Mouse (Mus musculus) hematopoietic stem cell, adult 5-6 weeks (primary cell): Measurements from ENCODE around the gene Ada. TPM values are rescaled to one million over a fixed set of nuclear protein-coding genes. Genes with fewer than 3 reads are reported as not detected.
"Not testable (repeated sequence)": the region's sequence is repeated elsewhere in the genome, so short reads cannot be mapped to it uniquely, and the experiment has no call there.

Source experiments
- ATAC-seq, 2 experiments: fragments of 125-278 bp in 1 of 2; replicated peaks in 1 of 2; 2 replicates each; pipeline ENCODE4 v1.8.0; 2016 to 2017; ENCODE audit warnings: inconsistent platforms in 2 of 2, mild to moderate bottlenecking in 2 of 2, moderate number of reproducible peaks in 2 of 2, low read depth in 1 of 2, moderate TSS enrichment in 1 of 2; ENCODE audit not compliant: low FRiP score in 2 of 2, poor library complexity in 2 of 2, severe bottlenecking in 2 of 2, insufficient read depth in 1 of 2, low TSS enrichment in 1 of 2
- total RNA-seq: library from RNA; stranded (forward); fragments of 172-1452, 232-1000 nt; gene quantifications from 2 replicates; pipeline ENCODE4 v1.2.3, GENCODE M21; 2017

Gene Ada
- total RNA-seq, 1 experiment from 2014 or later = 28.3 TPM

- not testable (repeated sequence) for ATAC-seq
Observed at GRCm38 (mm10) chr2:163688377-163688776, 61.7 kb downstream of the Ada start.

DNA sequence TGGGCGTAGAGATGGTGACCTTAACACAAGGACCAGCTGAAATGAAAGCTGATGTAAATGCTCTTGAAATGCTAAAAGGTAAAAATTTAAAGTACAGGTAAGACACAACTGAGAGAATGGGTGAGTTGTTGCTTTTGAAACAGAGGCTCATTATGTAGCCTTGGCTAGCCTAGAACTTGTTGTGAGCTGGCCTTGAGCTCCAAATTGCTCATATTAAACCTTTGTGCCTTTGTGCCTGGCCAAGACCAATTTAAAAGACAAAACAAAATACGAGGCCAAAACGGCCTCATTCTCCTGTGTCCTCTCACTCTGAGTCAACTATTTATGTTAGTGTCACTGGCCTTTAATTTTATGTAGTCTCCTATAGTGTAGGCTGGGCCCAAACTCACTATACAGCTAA, 63.2 kb downstream of the Ada start:
- no peak for ATAC-seq

GRCm38 (mm10) chr2:163686233-163686632, 63.8 kb downstream of the Ada start:
- ATAC-seq = no peak

- no peak for ATAC-seq
Observed at GRCm38 (mm10) chr2:163685761-163686200, 64.3 kb downstream of the Ada start.

DNA sequence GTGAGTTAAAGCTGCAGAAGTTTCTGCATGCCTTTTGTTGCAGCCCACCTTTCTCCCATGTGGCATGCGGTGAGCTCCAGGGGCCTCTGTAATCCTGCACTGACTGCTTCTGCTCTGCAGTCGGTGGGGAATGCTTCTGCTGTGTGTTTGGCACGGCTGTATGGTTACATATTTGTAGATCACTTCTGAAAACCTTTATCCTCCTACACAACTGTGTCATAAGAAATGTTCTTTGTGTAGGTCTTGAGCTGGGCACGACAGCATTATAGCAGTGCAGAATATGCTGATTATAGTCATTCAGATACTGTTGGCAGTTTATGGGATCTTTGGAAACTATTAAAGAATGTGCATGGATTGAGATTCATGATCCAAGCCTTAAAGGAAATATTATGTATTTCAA, 64.8 kb downstream of the Ada start:
- no peak for ATAC-seq

DNA sequence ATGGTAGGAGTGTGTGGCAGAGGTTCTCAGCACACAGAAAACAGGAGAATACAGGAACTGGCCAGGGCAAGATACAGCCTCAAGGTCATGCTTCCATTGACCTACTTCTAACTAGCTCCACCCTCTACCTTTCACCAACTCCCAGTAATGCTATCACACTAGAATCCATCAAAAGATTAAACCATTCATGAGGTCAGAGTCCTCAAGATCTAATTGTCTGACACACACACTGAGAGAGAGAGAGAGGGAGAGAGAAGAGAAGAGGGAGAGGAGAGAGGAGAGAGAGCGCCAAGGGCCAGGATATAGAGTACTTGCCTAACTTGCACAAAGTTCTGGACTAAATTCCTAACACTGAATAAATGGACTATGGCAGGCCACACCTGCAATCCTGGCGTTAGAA, 67.7 kb downstream of the Ada start:
- ATAC-seq = no peak

DNA sequence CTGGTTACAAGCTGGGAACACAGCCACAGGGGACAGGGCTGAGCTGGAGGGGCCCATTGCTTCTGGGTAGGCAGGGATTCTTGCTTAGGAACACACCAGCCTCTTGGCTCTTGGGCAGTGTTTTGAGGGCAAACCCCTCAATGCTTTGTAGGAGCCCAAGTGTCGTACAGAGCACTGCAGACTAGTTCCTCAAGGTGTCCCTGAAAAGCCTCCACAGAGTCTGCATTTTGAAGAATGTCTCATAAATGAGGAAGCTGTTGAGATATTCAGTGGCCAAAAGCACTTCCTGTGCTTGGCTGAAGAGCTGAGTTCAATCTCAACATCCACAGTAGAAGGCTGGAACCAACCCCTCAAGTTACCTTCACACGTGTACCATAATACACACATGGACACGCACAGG, 73.3 kb downstream of the Ada start:
- ATAC-seq = peak; percentile 79 to 80

Other genes with a start within 250 kb of the Ada start
- 12.3 and 22.7 TPM in 2 replicates for gene Hnf4a, start 243.4 kb downstream of the Ada start, total RNA-seq
- 11.4 and 13.9 TPM in 2 replicates for gene Ttpal, start 147.9 kb downstream of the Ada start, total RNA-seq
- gene Serinc3, start 105.1 kb downstream of the Ada start, total RNA-seq = 779 and 830 TPM in 2 replicates
- gene Pkig, start 91.9 kb downstream of the Ada start, total RNA-seq = 30.6 and 32.9 TPM in 2 replicates
- gene Ccn5, start 70.6 kb upstream of the Ada start, total RNA-seq = not detected in 2 replicates
- gene Kcnk15, start 103.4 kb upstream of the Ada start, total RNA-seq = not detected in 2 replicates
- not detected in 2 replicates for gene Rims4, start 168.4 kb upstream of the Ada start, total RNA-seq
- 66.2 and 87.0 TPM in 2 replicates for gene Ywhab, start 244.7 kb upstream of the Ada start, total RNA-seq